Mouse (Mus musculus) liver, embryonic 13.5 days (tissue): Measurements from ENCODE around the gene Cryl1. TPM values are rescaled to one million over a fixed set of nuclear protein-coding genes. Genes with fewer than 3 reads are reported as not detected.

Source experiments
- ATAC-seq: fragments of 200-750 bp; cut with Nextera tagmentation; 2 replicates; pipeline ENCODE4 v1.8.0; 2017; ENCODE audit warnings: low read depth, mild to moderate bottlenecking, moderate number of reproducible peaks, moderate library complexity
- DNase-seq: peaks from one replicate; pipeline ENCODE4 v3.0.0; 2022
- H3K27ac ChIP-seq: fragments of 300-500 bp; sonication (generic); 2 replicates; pipeline ENCODE4 v1.5.1; 2015; ENCODE audit warnings: moderate library complexity, mild to moderate bottlenecking, inconsistent platforms
- H3K27me3 ChIP-seq: fragments of 300-500 bp; sonication (generic); 2 replicates; pipeline ENCODE4 v1.6.1; 2015; ENCODE audit warnings: mild to moderate bottlenecking, inconsistent platforms
- H3K36me3 ChIP-seq: fragments of 300-500 bp; sonication (generic); 2 replicates; pipeline ENCODE4 v1.6.1; 2015; ENCODE audit warnings: mild to moderate bottlenecking, inconsistent platforms
- H3K4me1 ChIP-seq: fragments of 300-500 bp; sonication (generic); replicated peaks from 2 replicates; pipeline ENCODE4 v1.6.1; 2015; ENCODE audit warnings: inconsistent platforms
- H3K4me2 ChIP-seq: fragments of 300-500 bp; sonication (generic); 2 replicates; pipeline ENCODE4 v1.6.1; 2015; ENCODE audit warnings: inconsistent platforms, mild to moderate bottlenecking, moderate library complexity
- H3K4me3 ChIP-seq: fragments of 300-500 bp; sonication (generic); replicated peaks from 2 replicates; pipeline ENCODE4 v1.5.1; 2015; ENCODE audit warnings: mild to moderate bottlenecking, inconsistent platforms
- H3K9ac ChIP-seq: fragments of 300-500 bp; sonication (generic); 2 replicates; pipeline ENCODE4 v1.6.1; 2015; ENCODE audit warnings: mild to moderate bottlenecking, inconsistent platforms
- H3K9me3 ChIP-seq: fragments of 300-500 bp; sonication (generic); replicated peaks from 2 replicates; pipeline ENCODE4 v1.6.1; 2016; ENCODE audit warnings: inconsistent platforms
- WGBS: fragments of 180-500 bp; shearing (Covaris S2); methylation state at CpG from one replicate; pipeline ENCODE4 v1.1.7; 2015; ENCODE audit not compliant: insufficient replicate concordance; 5-methylcytosine and 5-hydroxymethylcytosine counted together
- polyA plus RNA-seq: library from polyadenylated mRNA; unstranded; fragments of >200 nt; fragmentation: Nextera tagmentation; extraction: Ambion mirVana; gene quantifications from 2 replicates; pipeline ENCODE4 v1.2.1, GENCODE M21; 2015

Cryl1 gene
- polyA plus RNA-seq, 1 experiment from 2014 or later = 7.0 TPM

GRCm38 (mm10) chr14:57398813-57399427 is 591 bp upstream of the Cryl1 start:
- Histone ChIP-seq H3K4me2 (peak overlapping the region; percentile 90), H3K9ac (peak overlapping the region; percentile 67), H3K36me3 (no peaks in the 10 kb centered on the region), H3K4me3 (peak overlapping the region; percentile 68), H3K4me1 (peaks cover 22% of the 10 kb centered on the region), H3K27ac (no peak overlapping the region), H3K27me3 (no peaks in the 10 kb centered on the region), H3K9me3 (no peaks in the 10 kb centered on the region)
- DNase-seq = no peak
- peak; percentile 21; the same call in 1 of the 2 replicates for ATAC-seq
- WGBS = 3% methylated on average over 13 of the region's 13 CpGs

- H3K4me1 ChIP-seq = peaks cover 23% of the 10 kb centered on the region
- no peak for ATAC-seq
- H3K9ac ChIP-seq = no peak overlapping the region
- no peaks in the 10 kb centered on the region for H3K9me3 ChIP-seq
- H3K27me3 ChIP-seq = no peaks in the 10 kb centered on the region
- no peak overlapping the region for H3K27ac ChIP-seq
- no peaks in the 10 kb centered on the region for H3K36me3 ChIP-seq
- no peak for DNase-seq
- peak overlapping the region; percentile 90 for H3K4me2 ChIP-seq
- 74% methylated on average over 5 of the region's 5 CpGs for WGBS
- no peak overlapping the region for H3K4me3 ChIP-seq
These were observed 1.1 kb downstream of the Cryl1 start for GRCm38 (mm10) chr14:57397221-57397620.

GRCm38 (mm10) chr14:57395470-57395869 is 2.9 kb downstream of the Cryl1 start:
- Histone ChIP-seq H3K9ac (no peak overlapping the region), H3K9me3 (no peaks in the 10 kb centered on the region), H3K4me1 (peaks cover 27% of the 10 kb centered on the region), H3K4me3 (no peak overlapping the region), H3K27me3 (no peaks in the 10 kb centered on the region), H3K36me3 (no peaks in the 10 kb centered on the region), H3K27ac (no peak overlapping the region), H3K4me2 (no peak overlapping the region)
- DNase-seq (no peak), ATAC-seq (no peak)
- WGBS = 77% methylated on average over 2 of the region's 2 CpGs

- Histone ChIP-seq H3K27ac (no peak overlapping the region), H3K9me3 (no peaks in the 10 kb centered on the region)
- 53% methylated on average over 5 of the region's 5 CpGs for WGBS
These were observed 6.1 kb downstream of the Cryl1 start for GRCm38 (mm10) chr14:57392278-57392677.

GRCm38 (mm10) chr14:57391621-57392020 is 6.7 kb downstream of the Cryl1 start:
- no peaks in the 10 kb centered on the region for H3K27me3 ChIP-seq
- ATAC-seq (no peak), DNase-seq (no peak)
- no peaks in the 10 kb centered on the region for H3K36me3 ChIP-seq
- no peak overlapping the region for H3K9ac ChIP-seq
- 34% methylated on average over 4 of the region's 4 CpGs for WGBS
- no peaks in the 10 kb centered on the region for H3K9me3 ChIP-seq
- H3K4me1 ChIP-seq = peaks cover 19% of the 10 kb centered on the region
- H3K27ac ChIP-seq = no peak overlapping the region
- H3K4me2 ChIP-seq = no peak overlapping the region
- H3K4me3 ChIP-seq = no peak overlapping the region

More at GRCm38 (mm10) chr14:57392278-57392677, 6.1 kb downstream of the Cryl1 start:
- Histone ChIP-seq H3K9ac (no peak overlapping the region), H3K27me3 (no peaks in the 10 kb centered on the region), H3K36me3 (no peaks in the 10 kb centered on the region), H3K4me1 (peaks cover 13% of the 10 kb centered on the region), H3K4me3 (no peak overlapping the region), H3K4me2 (no peak overlapping the region)
- ATAC-seq = no peak
- DNase-seq = no peak

GRCm38 (mm10) chr14:57386758-57387561 is 11.4 kb downstream of the Cryl1 start:
- Histone ChIP-seq H3K4me2 (peak overlapping the region; percentile 37), H3K36me3 (no peaks in the 10 kb centered on the region), H3K4me3 (no peak overlapping the region), H3K27ac (no peak overlapping the region; the same call in 1 of the 2 replicates), H3K4me1 (peaks cover 17% of the 10 kb centered on the region), H3K9ac (no peak overlapping the region), H3K9me3 (no peaks in the 10 kb centered on the region), H3K27me3 (no peaks in the 10 kb centered on the region)
- no peak for DNase-seq
- peak; percentile 26 for ATAC-seq
- 37% methylated on average over 14 of the region's 14 CpGs for WGBS

GRCm38 (mm10) chr14:57385667-57386066 is 12.7 kb downstream of the Cryl1 start:
- H3K4me2 ChIP-seq = no peak overlapping the region
- no peaks in the 10 kb centered on the region for H3K36me3 ChIP-seq
- ATAC-seq = no peak
- peaks cover 15% of the 10 kb centered on the region for H3K4me1 ChIP-seq
- H3K27me3 ChIP-seq = no peaks in the 10 kb centered on the region
- H3K27ac ChIP-seq = no peak overlapping the region
- 55% methylated on average over 5 of the region's 5 CpGs for WGBS
- DNase-seq = no peak
- no peak overlapping the region for H3K4me3 ChIP-seq
- H3K9ac ChIP-seq = no peak overlapping the region
- no peaks in the 10 kb centered on the region for H3K9me3 ChIP-seq

- H3K4me2 ChIP-seq = no peak overlapping the region
- H3K27ac ChIP-seq = no peak overlapping the region
- WGBS = 67% methylated on average over 5 of the region's 5 CpGs
- H3K36me3 ChIP-seq = no peaks in the 10 kb centered on the region
- no peaks in the 10 kb centered on the region for H3K27me3 ChIP-seq
- H3K4me1 ChIP-seq = peaks cover 5% of the 10 kb centered on the region
- H3K9me3 ChIP-seq = no peaks in the 10 kb centered on the region
- DNase-seq (no peak), ATAC-seq (no peak)
- no peak overlapping the region for H3K9ac ChIP-seq
- no peak overlapping the region for H3K4me3 ChIP-seq
These were observed 20.8 kb downstream of the Cryl1 start for GRCm38 (mm10) chr14:57377531-57377930.

- WGBS = 60% methylated on average over 9 of the region's 9 CpGs
- no peak for ATAC-seq
- no peaks in the 10 kb centered on the region for H3K36me3 ChIP-seq
These were observed 21.4 kb downstream of the Cryl1 start for GRCm38 (mm10) chr14:57376956-57377355.

GRCm38 (mm10) chr14:57376016-57376415 is 22.3 kb downstream of the Cryl1 start:
- Histone ChIP-seq H3K9ac (no peak overlapping the region), H3K36me3 (no peaks in the 10 kb centered on the region), H3K4me1 (peaks cover 5% of the 10 kb centered on the region), H3K27ac (no peak overlapping the region), H3K4me2 (no peak overlapping the region), H3K4me3 (no peak overlapping the region), H3K27me3 (no peaks in the 10 kb centered on the region), H3K9me3 (no peaks in the 10 kb centered on the region)
- 69% methylated on average over 8 of the region's 8 CpGs for WGBS
- DNase-seq (no peak), ATAC-seq (no peak)

More at GRCm38 (mm10) chr14:57376956-57377355, 21.4 kb downstream of the Cryl1 start:
- Histone ChIP-seq H3K9ac (no peak overlapping the region), H3K4me3 (no peak overlapping the region), H3K27me3 (no peaks in the 10 kb centered on the region), H3K9me3 (no peaks in the 10 kb centered on the region), H3K4me2 (no peak overlapping the region), H3K27ac (no peak overlapping the region), H3K4me1 (peaks cover 5% of the 10 kb centered on the region)
- DNase-seq = no peak

- WGBS = 29% methylated on average over 9 of the region's 9 CpGs
- Histone ChIP-seq H3K9ac (no peak overlapping the region), H3K27me3 (no peaks in the 10 kb centered on the region), H3K4me3 (no peak overlapping the region), H3K9me3 (no peaks in the 10 kb centered on the region), H3K4me2 (no peak overlapping the region), H3K27ac (no peak overlapping the region), H3K4me1 (peaks cover 5% of the 10 kb centered on the region), H3K36me3 (no peaks in the 10 kb centered on the region)
- ATAC-seq (no peak), DNase-seq (no peak)
These were observed 23.1 kb downstream of the Cryl1 start for GRCm38 (mm10) chr14:57375205-57375604.
